Mouse (Mus musculus): Measurements from ENCODE around the gene Adcy10.

DNA sequence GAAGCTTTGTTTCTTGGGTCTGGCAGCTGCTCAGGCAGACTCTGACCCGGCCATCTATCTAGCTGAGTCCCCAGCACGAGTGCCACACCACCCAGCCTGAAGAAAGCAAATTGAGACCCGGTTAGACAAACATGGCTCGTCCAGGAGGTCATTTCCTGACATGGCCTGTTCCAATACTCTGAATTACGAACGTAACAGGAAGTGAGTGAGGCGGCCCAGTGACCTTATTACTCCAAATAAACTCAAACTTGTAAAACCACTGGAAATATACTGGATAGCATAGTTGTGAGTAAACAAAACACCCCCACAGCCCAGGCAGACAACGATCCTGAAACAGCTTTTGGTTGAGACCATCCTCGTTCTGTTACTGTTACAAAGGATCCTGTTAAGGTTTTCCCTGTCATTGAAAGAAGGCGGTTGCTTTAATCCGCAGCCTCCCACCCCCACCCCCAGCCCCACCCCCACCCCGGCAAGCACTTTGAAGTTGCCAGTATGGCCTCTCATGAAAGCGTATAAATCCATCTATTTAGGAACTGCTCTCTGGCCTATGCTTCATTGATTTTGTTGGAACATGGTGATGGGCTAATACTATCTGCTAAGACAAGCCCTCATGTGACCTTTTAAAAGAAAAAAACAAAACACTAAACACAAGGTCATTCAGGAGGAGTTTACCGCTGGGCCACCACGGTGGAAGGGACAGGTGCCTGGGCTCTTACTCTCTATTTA is 132.3 kb downstream of the Adcy10 start:
- no peak for TF ChIP-seq CTCF (IDR thresholded peaks at IDR 0.05; ENCODE audit: borderline replicate concordance, extremely low read depth, insufficient read depth, insufficient read length)
- no peak for TF ChIP-seq POLR2A (IDR thresholded peaks at IDR 0.05; ENCODE audit: borderline replicate concordance, extremely low read depth, insufficient read depth, insufficient read length, poor library complexity, severe bottlenecking)
